Mouse (Mus musculus) G1E (cell line): ENCODE measurements around the gene Ngdn. TPM values are rescaled to one million over a fixed set of nuclear protein-coding genes. Genes with fewer than 3 reads are reported as not detected.

ENCODE experiments used
- ATAC-seq: 2 replicates; pipeline ENCODE4 v1.8.0; 2016; ENCODE audit warnings: mild to moderate bottlenecking; ENCODE audit not compliant: insufficient number of reproducible peaks, poor library complexity, low FRiP score, severe bottlenecking; ENCODE audit errors: extremely low read depth
- DNase-seq: peaks from one replicate; pipeline ENCODE4 v3.0.0; 2012; ENCODE audit warnings: low spot score
- H3K27me3 ChIP-seq: 2 replicates; pipeline ENCODE4 v1.6.1; 2012; ENCODE audit warnings: mild to moderate bottlenecking, low read length, inconsistent platforms; ENCODE audit not compliant: insufficient read depth
- H3K36me3 ChIP-seq: replicated peaks from 2 replicates; pipeline ENCODE3; 2012; ENCODE audit warnings: mild to moderate bottlenecking, inconsistent platforms
- H3K4me1 ChIP-seq: 2 replicates; pipeline ENCODE4 v1.6.1; 2012; ENCODE audit warnings: low read depth, low read length, inconsistent platforms, mixed read lengths; ENCODE audit not compliant: insufficient read depth
- H3K4me3 ChIP-seq: 2 replicates; pipeline ENCODE4 v1.5.1; 2012; ENCODE audit warnings: low read depth, mild to moderate bottlenecking, inconsistent platforms, low read length, moderate library complexity, mixed read lengths
- H3K9me3 ChIP-seq: replicated peaks from 2 replicates; pipeline ENCODE4 v1.6.1; 2012; ENCODE audit warnings: inconsistent platforms
- CTCF ChIP-seq: IDR thresholded peaks from 2 replicates; pipeline ENCODE4 v1.5.1; 2012; ENCODE audit warnings: low read depth, low read length, inconsistent platforms, mixed read lengths
- GATA1 ChIP-seq: IDR thresholded peaks from 2 replicates; pipeline ENCODE4 v1.6.1; 2012; ENCODE audit warnings: borderline replicate concordance, low read length, inconsistent platforms, mixed read lengths
- GATA2 ChIP-seq: IDR thresholded peaks from 2 replicates; pipeline ENCODE4 v1.6.1; 2012; ENCODE audit warnings: low read depth, low read length, inconsistent platforms, borderline replicate concordance
- POLR2AphosphoS5 ChIP-seq: IDR thresholded peaks from 2 replicates; pipeline ENCODE4 v1.6.1; 2012; ENCODE audit warnings: low read depth, low read length, inconsistent platforms; ENCODE audit not compliant: insufficient replicate concordance
- TAL1 ChIP-seq: conservative IDR thresholded peaks from 2 replicates; pipeline ENCODE4 v1.6.1; 2012; ENCODE audit warnings: low read depth, low read length, inconsistent platforms, mixed read lengths
- polyA plus RNA-seq: library from polyadenylated mRNA; stranded (reverse); fragments of >175 nt; gene quantifications from 2 replicates; pipeline ENCODE4 v1.2.3, GENCODE M21; 2012
- total RNA-seq, 2 experiments: library from RNA; stranded (forward) in 1 of 2; stranded (reverse) in 1 of 2; fragments of 200-1000 nt in 1 of 2; fragments of >200 nt in 1 of 2; fragmentation: Nextera tagmentation in 1 of 2; gene quantifications; 2 replicates each; pipeline ENCODE4 v1.2.3; 2014 to 2017

Ngdn gene
- total and polyA plus RNA-seq, 3 experiments = 31.7 to 62.0 (median 55.2) TPM

DNA sequence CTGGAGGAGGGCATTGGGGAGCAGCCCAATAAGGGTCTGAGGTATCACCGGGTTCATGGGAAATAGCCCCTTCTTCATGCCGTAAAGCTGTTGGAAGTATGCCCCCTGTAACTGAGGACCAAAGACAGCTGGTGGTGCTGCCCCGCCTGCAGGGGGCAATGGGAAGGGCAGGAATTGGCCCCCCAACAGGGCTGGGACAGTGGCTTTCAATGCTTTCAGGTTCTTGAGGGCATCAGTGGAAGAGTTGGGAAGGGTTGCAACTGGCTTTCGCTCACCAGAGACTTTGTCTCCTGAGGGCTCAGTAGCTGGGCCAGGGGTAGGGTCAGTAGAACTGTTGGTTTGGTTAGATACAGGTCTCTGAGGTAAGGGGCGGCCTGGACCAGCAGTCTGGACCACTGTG lies 47.9 kb downstream of the Ngdn start:
- DNase-seq (no peak), ATAC-seq (no peak)
- H3K9me3 ChIP-seq = no peaks in the 10 kb centered on the region
- no peaks in the 10 kb centered on the region for H3K36me3 ChIP-seq
- TF ChIP-seq GATA2 (no peak), GATA1 (no peak), POLR2AphosphoS5 (no peak), TAL1 (no peak), CTCF (no peak)
- peaks cover 45% of the 10 kb centered on the region for H3K4me1 ChIP-seq
- H3K4me3 ChIP-seq = peak overlapping the region; percentile 69; the same call in 1 of the 2 replicates
- H3K27me3 ChIP-seq = peaks cover 15% of the 10 kb centered on the region; the same call in 1 of the 2 replicates

DNA sequence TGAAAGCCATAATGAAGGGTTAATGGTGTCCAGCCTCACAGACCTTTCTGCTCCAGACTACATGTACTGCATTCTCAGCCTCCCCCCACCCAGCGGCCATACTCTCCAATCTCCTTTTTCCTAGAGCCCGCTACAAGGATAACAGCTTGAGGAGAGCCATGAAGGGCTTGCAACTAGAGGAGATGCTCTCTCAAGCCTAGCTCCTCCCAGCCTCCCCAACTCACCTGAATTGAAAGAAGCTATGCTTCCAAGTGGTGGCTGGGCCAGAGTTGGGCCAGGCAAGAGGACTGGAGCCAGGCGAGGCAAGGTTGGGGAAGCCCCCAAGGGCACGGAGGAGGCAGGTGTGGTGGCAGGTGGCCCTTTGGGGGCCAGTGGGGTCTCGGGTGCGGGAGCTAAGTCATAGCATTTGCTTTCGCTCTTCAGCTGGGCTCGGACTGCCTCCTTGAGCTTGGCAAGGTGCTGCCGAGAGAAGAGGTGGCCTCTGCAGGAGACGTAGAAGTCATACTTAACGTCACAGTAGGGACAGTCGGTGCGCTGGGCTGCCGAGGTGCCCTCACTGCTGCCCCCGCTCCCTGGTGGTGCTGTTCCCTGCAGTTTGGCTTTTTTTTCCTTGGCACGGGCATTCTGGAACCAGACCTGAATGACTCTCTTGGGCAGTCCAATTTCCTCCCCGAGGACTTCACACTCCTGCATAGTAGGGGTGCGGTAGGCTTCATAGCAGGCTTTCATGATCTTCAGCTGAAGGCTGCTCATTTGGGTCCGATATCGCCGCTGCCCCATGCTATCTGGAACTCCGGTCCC lies 48.5 kb downstream of the Ngdn start:
- H3K4me1 ChIP-seq = peaks cover 44% of the 10 kb centered on the region
- DNase-seq (no peak), ATAC-seq (no peak)
- TF ChIP-seq POLR2AphosphoS5 = no peak
- TF ChIP-seq GATA1 = no peak
- no peak for TF ChIP-seq GATA2
- no peak for TF ChIP-seq CTCF
- TF ChIP-seq TAL1 = no peak
- peaks cover 15% of the 10 kb centered on the region; the same call in 1 of the 2 replicates for H3K27me3 ChIP-seq
- H3K36me3 ChIP-seq = no peaks in the 10 kb centered on the region
- H3K9me3 ChIP-seq = no peaks in the 10 kb centered on the region
- peak overlapping the region; percentile 69; the same call in 1 of the 2 replicates for H3K4me3 ChIP-seq

DNA sequence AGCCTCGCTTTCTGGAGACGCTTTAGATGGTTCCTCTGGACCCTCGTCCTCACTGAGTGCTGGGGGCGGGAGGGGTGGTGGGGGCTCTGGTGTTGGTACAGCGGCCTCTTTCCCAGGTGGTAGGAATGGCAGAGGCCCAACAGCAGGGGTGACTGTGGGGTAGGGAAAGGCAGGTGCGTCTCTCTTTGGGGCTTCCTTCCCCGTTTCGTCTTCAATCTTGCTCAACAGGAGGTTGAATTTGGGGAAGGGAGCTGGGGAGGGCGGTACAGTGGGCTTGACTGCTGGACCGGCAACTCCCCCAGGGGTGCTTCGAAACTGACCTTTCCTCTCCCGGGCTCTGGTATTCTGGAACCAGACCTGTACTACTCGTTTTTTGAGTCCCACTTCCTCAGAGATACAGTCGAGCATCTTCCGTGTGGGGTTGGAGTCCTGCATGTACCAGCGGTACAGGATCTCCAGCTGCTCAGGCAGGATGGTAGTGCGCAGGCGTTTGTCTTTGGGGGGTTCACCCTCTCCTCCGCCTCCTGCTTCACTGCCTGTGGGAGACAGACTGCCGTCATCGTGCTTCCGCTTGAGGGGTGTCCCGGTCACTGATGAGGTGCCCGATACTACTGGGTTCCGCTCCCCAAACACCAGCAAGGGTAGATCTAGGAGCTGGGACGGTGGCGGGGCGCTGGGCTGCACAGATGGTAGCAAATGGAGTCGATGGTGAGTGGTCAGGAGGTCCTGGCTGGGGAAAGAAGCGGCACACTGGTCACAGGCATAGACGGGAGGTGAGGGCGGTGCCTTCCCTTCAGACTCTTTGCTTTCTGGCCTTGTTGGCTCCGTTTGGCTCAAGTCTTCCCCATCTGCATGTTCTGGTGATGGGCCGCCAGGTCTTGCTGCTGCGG lies 49.5 kb downstream of the Ngdn start:
- no peaks in the 10 kb centered on the region for H3K9me3 ChIP-seq
- peaks cover 35% of the 10 kb centered on the region for H3K4me1 ChIP-seq
- peaks cover 15% of the 10 kb centered on the region; the same call in 1 of the 2 replicates for H3K27me3 ChIP-seq
- ATAC-seq (no peak), DNase-seq (no peak)
- TF ChIP-seq TAL1 (no peak), GATA1 (no peak), CTCF (no peak), GATA2 (no peak), POLR2AphosphoS5 (no peak)
- no peaks in the 10 kb centered on the region for H3K36me3 ChIP-seq
- no peak overlapping the region for H3K4me3 ChIP-seq

GRCm38 (mm10) chr14:55065391-55065790 lies 50.1 kb downstream of the Ngdn start:
- no peaks in the 10 kb centered on the region for H3K36me3 ChIP-seq
- peaks cover 18% of the 10 kb centered on the region; the same call in 1 of the 2 replicates for H3K27me3 ChIP-seq
- H3K4me1 ChIP-seq = peaks cover 32% of the 10 kb centered on the region
- ATAC-seq (no peak), DNase-seq (no peak)
- no peaks in the 10 kb centered on the region for H3K9me3 ChIP-seq
- TF ChIP-seq TAL1 (no peak), POLR2AphosphoS5 (no peak), GATA1 (no peak), GATA2 (no peak), CTCF (no peak)
- H3K4me3 ChIP-seq = no peak overlapping the region

DNA sequence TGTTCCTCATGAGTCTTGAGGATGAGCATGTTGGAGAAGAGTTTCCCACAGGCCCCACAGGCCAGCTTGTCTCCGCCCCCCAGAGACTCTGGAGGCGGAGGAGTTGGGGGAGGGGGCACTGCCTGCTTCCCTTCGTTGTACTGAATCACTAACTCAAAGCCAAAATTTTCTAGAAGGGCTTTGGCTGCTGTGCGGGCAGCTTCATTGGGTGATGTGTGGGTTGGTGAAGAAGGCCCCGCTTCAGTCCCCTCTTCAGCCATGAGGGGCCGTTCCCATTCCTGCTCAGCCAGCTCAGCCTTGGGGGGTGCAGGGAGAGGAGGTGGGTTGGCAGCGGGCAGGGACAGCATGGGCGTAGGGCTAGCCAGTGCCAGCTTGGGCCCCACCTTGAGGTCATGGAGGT lies 50.8 kb downstream of the Ngdn start:
- Histone ChIP-seq H3K36me3 (no peaks in the 10 kb centered on the region), H3K4me3 (no peak overlapping the region), H3K9me3 (no peaks in the 10 kb centered on the region), H3K4me1 (peaks cover 29% of the 10 kb centered on the region), H3K27me3 (peaks cover 20% of the 10 kb centered on the region; the same call in 1 of the 2 replicates)
- no peak for TF ChIP-seq GATA1
- no peak for TF ChIP-seq CTCF
- TF ChIP-seq POLR2AphosphoS5 = no peak
- TF ChIP-seq GATA2 = no peak
- no peak for TF ChIP-seq TAL1
- ATAC-seq = no peak
- no peak for DNase-seq

DNA sequence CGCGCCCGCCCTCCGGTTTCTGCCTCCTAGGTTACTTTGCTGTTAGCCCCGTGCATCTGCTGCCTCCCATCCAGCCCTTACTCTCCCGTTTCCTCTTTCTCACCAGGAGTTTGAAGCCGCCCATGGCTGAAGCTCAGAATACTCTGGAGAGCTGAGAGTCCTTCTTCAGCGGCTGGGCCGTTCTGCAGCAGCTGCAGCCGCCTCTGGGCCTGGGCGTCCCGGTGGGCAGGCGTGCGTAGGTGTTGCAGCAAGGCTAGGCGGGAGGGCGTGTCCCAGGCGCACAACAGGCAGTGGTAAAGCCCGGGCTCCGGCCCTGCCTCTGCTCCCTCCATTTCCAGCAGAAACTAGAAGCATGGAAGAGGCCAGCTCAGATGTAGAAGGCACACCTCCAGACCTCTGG lies 56.5 kb downstream of the Ngdn start:
- no peak for ATAC-seq
- Histone ChIP-seq H3K4me1 (peaks cover 12% of the 10 kb centered on the region), H3K27me3 (peaks cover 24% of the 10 kb centered on the region), H3K4me3 (no peak overlapping the region; the same call in 1 of the 2 replicates), H3K9me3 (no peaks in the 10 kb centered on the region), H3K36me3 (no peaks in the 10 kb centered on the region)
- TF ChIP-seq GATA1 = no peak
- no peak for TF ChIP-seq TAL1
- TF ChIP-seq POLR2AphosphoS5 = no peak
- no peak for TF ChIP-seq GATA2
- no peak for DNase-seq

Other genes starting within 250 kb of the Ngdn start
- gene Slc7a8, start 233.5 kb upstream of the Ngdn start, total RNA-seq (2014; fragmentation: Nextera tagmentation) = 325 and 329 TPM in 2 replicates
- 45.0 and 54.9 TPM in 2 replicates for gene Slc7a8, start 233.5 kb upstream of the Ngdn start, total RNA-seq (2017)
- gene Slc7a8, start 233.5 kb upstream of the Ngdn start, polyA plus RNA-seq = 191 and 199 TPM in 2 replicates
- gene Rnf212b, start 201.3 kb upstream of the Ngdn start, total RNA-seq (2014; fragmentation: Nextera tagmentation) = not detected in 2 replicates
- 0.27 TPM in 1 of 2 replicates, not detected in the other for gene Rnf212b, start 201.3 kb upstream of the Ngdn start, total RNA-seq (2017)
- gene Rnf212b, start 201.3 kb upstream of the Ngdn start, polyA plus RNA-seq = not detected in 2 replicates
- gene Homez, start 144.5 kb upstream of the Ngdn start, total RNA-seq (2014; fragmentation: Nextera tagmentation) = 9.2 and 10.0 TPM in 2 replicates
- gene Homez, start 144.5 kb upstream of the Ngdn start, total RNA-seq (2017) = 8.1 and 8.4 TPM in 2 replicates
- gene Homez, start 144.5 kb upstream of the Ngdn start, polyA plus RNA-seq = 1.2 and 1.3 TPM in 2 replicates
- 3.6 and 8.7 TPM in 2 replicates for gene Ppp1r3e, start 137.9 kb upstream of the Ngdn start, total RNA-seq (2014; fragmentation: Nextera tagmentation)
- 0.64 and 0.87 TPM in 2 replicates for gene Ppp1r3e, start 137.9 kb upstream of the Ngdn start, total RNA-seq (2017)
- gene Ppp1r3e, start 137.9 kb upstream of the Ngdn start, polyA plus RNA-seq = 1.2 TPM in 2 replicates
- 9.9 and 10.6 TPM in 2 replicates for gene Bcl2l2, start 132.1 kb upstream of the Ngdn start, total RNA-seq (2014; fragmentation: Nextera tagmentation)
- gene Bcl2l2, start 132.1 kb upstream of the Ngdn start, total RNA-seq (2017) = 12.7 and 14.0 TPM in 2 replicates
- 25.2 and 36.3 TPM in 2 replicates for gene Bcl2l2, start 132.1 kb upstream of the Ngdn start, polyA plus RNA-seq
- gene Gm20521, start 132.0 kb upstream of the Ngdn start, total RNA-seq (2014; fragmentation: Nextera tagmentation) = 5.5 TPM in 1 of 2 replicates, not detected in the other
- gene Gm20521, start 132.0 kb upstream of the Ngdn start, total RNA-seq (2017) = 1.2 and 2.1 TPM in 2 replicates
- gene Gm20521, start 132.0 kb upstream of the Ngdn start, polyA plus RNA-seq = 3.0 and 4.0 TPM in 2 replicates
- gene Pabpn1, start 123.0 kb upstream of the Ngdn start, total RNA-seq (2014; fragmentation: Nextera tagmentation) = 190 and 193 TPM in 2 replicates
- 118 and 142 TPM in 2 replicates for gene Pabpn1, start 123.0 kb upstream of the Ngdn start, total RNA-seq (2017)
- gene Pabpn1, start 123.0 kb upstream of the Ngdn start, polyA plus RNA-seq = 387 and 490 TPM in 2 replicates
- gene Slc22a17, start 102.3 kb upstream of the Ngdn start, total RNA-seq (2014; fragmentation: Nextera tagmentation) = 0.60 TPM in 1 of 2 replicates, not detected in the other
- gene Slc22a17, start 102.3 kb upstream of the Ngdn start, total RNA-seq (2017) = 0.05 and 0.06 TPM in 2 replicates
- gene Slc22a17, start 102.3 kb upstream of the Ngdn start, polyA plus RNA-seq = 0.13 and 0.33 TPM in 2 replicates
- gene Efs, start 89.3 kb upstream of the Ngdn start, total RNA-seq (2014; fragmentation: Nextera tagmentation) = not detected in 2 replicates
- not detected in 2 replicates for gene Efs, start 89.3 kb upstream of the Ngdn start, total RNA-seq (2017)
- not detected in 2 replicates for gene Efs, start 89.3 kb upstream of the Ngdn start, polyA plus RNA-seq
- not detected in 2 replicates for gene Il25, start 82.8 kb upstream of the Ngdn start, total RNA-seq (2014; fragmentation: Nextera tagmentation)
- gene Il25, start 82.8 kb upstream of the Ngdn start, total RNA-seq (2017) = not detected in 2 replicates
- gene Il25, start 82.8 kb upstream of the Ngdn start, polyA plus RNA-seq = not detected in 2 replicates
- not detected in 2 replicates for gene Cmtm5, start 79.2 kb upstream of the Ngdn start, total RNA-seq (2014; fragmentation: Nextera tagmentation)
- gene Cmtm5, start 79.2 kb upstream of the Ngdn start, total RNA-seq (2017) = not detected in 2 replicates
- gene Cmtm5, start 79.2 kb upstream of the Ngdn start, polyA plus RNA-seq = not detected in 2 replicates
- gene Myh6, start 48.5 kb upstream of the Ngdn start, total RNA-seq (2014; fragmentation: Nextera tagmentation) = not detected in 2 replicates
- 0.29 and 0.38 TPM in 2 replicates for gene Myh6, start 48.5 kb upstream of the Ngdn start, total RNA-seq (2017)
- 0.18 and 0.23 TPM in 2 replicates for gene Myh6, start 48.5 kb upstream of the Ngdn start, polyA plus RNA-seq
- not detected in 2 replicates for gene Gm17428, start 38.5 kb upstream of the Ngdn start, total RNA-seq (2014; fragmentation: Nextera tagmentation)
- not detected in 2 replicates for gene Gm17428, start 38.5 kb upstream of the Ngdn start, total RNA-seq (2017)
- gene Gm17428, start 38.5 kb upstream of the Ngdn start, polyA plus RNA-seq = not detected in 2 replicates
- 0.90 TPM in 1 of 2 replicates, not detected in the other for gene Myh7, start 20.8 kb upstream of the Ngdn start, total RNA-seq (2014; fragmentation: Nextera tagmentation)
- gene Myh7, start 20.8 kb upstream of the Ngdn start, total RNA-seq (2017) = under 0.01 and 0.16 TPM in 2 replicates
- 0.17 and 0.18 TPM in 2 replicates for gene Myh7, start 20.8 kb upstream of the Ngdn start, polyA plus RNA-seq
- gene Zfhx2, start 76.9 kb downstream of the Ngdn start, total RNA-seq (2014; fragmentation: Nextera tagmentation) = 7.9 and 8.6 TPM in 2 replicates
- 1.5 and 1.9 TPM in 2 replicates for gene Zfhx2, start 76.9 kb downstream of the Ngdn start, total RNA-seq (2017)
- gene Zfhx2, start 76.9 kb downstream of the Ngdn start, polyA plus RNA-seq = 2.8 and 2.9 TPM in 2 replicates
- gene Thtpa, start 79.3 kb downstream of the Ngdn start, total RNA-seq (2014; fragmentation: Nextera tagmentation) = 15.2 and 17.1 TPM in 2 replicates
- 16.3 and 17.2 TPM in 2 replicates for gene Thtpa, start 79.3 kb downstream of the Ngdn start, total RNA-seq (2017)
- 2.6 and 3.7 TPM in 2 replicates for gene Thtpa, start 79.3 kb downstream of the Ngdn start, polyA plus RNA-seq
- gene Ap1g2, start 91.1 kb downstream of the Ngdn start, total RNA-seq (2014; fragmentation: Nextera tagmentation) = 45.8 and 47.8 TPM in 2 replicates
- gene Ap1g2, start 91.1 kb downstream of the Ngdn start, total RNA-seq (2017) = 17.1 and 31.8 TPM in 2 replicates
- gene Ap1g2, start 91.1 kb downstream of the Ngdn start, polyA plus RNA-seq = 16.0 and 21.8 TPM in 2 replicates
- not detected in 2 replicates for gene Jph4, start 101.5 kb downstream of the Ngdn start, total RNA-seq (2014; fragmentation: Nextera tagmentation)
- 0.06 and 0.11 TPM in 2 replicates for gene Jph4, start 101.5 kb downstream of the Ngdn start, total RNA-seq (2017)
- not detected in 2 replicates for gene Jph4, start 101.5 kb downstream of the Ngdn start, polyA plus RNA-seq
- gene Dhrs2, start 206.6 kb downstream of the Ngdn start, total RNA-seq (2014; fragmentation: Nextera tagmentation) = not detected in 2 replicates
- gene Dhrs2, start 206.6 kb downstream of the Ngdn start, total RNA-seq (2017) = not detected in 2 replicates
- not detected in 2 replicates for gene Dhrs2, start 206.6 kb downstream of the Ngdn start, polyA plus RNA-seq